Mouse (Mus musculus) megakaryocyte, embryonic 14.5 days (primary cell): ENCODE results near the gene Nme9. TPM values are rescaled to one million over a fixed set of nuclear protein-coding genes. Genes with fewer than 3 reads are reported as not detected.

ENCODE experiments used
- H3K27me3 ChIP-seq: replicated peaks from 2 replicates; pipeline ENCODE3; 2012; ENCODE audit warnings: inconsistent platforms
- H3K36me3 ChIP-seq: replicated peaks from 2 replicates; pipeline ENCODE3; 2012; ENCODE audit warnings: low read length, inconsistent platforms, mixed read lengths
- H3K4me1 ChIP-seq: 2 replicates; pipeline ENCODE4 v1.6.1; 2012; ENCODE audit warnings: inconsistent platforms
- H3K4me3 ChIP-seq: replicated peaks from 2 replicates; pipeline ENCODE3; 2012; ENCODE audit warnings: moderate library complexity, mild to moderate bottlenecking, inconsistent platforms
- H3K9me3 ChIP-seq: 2 replicates; pipeline ENCODE4 v1.6.1; 2012; ENCODE audit warnings: inconsistent platforms
- FLI1 ChIP-seq: IDR thresholded peaks from 2 replicates; pipeline ENCODE4 v1.6.1; 2012; ENCODE audit warnings: low read length, inconsistent platforms, mixed read lengths
- GATA1 ChIP-seq: IDR thresholded peaks from 3 replicates; pipeline ENCODE4 v1.6.1; 2012; ENCODE audit warnings: mixed read lengths, low read length, inconsistent platforms, borderline replicate concordance
- polyA plus RNA-seq: library from polyadenylated mRNA; stranded (reverse); fragments of >175 nt; gene quantifications from 2 replicates; pipeline ENCODE4 v1.2.3, GENCODE M21; 2012; ENCODE audit warnings: low replicate concordance; ENCODE audit not compliant: insufficient read depth

Nme9 gene
- polyA plus RNA-seq, 1 experiment, result not detected

DNA sequence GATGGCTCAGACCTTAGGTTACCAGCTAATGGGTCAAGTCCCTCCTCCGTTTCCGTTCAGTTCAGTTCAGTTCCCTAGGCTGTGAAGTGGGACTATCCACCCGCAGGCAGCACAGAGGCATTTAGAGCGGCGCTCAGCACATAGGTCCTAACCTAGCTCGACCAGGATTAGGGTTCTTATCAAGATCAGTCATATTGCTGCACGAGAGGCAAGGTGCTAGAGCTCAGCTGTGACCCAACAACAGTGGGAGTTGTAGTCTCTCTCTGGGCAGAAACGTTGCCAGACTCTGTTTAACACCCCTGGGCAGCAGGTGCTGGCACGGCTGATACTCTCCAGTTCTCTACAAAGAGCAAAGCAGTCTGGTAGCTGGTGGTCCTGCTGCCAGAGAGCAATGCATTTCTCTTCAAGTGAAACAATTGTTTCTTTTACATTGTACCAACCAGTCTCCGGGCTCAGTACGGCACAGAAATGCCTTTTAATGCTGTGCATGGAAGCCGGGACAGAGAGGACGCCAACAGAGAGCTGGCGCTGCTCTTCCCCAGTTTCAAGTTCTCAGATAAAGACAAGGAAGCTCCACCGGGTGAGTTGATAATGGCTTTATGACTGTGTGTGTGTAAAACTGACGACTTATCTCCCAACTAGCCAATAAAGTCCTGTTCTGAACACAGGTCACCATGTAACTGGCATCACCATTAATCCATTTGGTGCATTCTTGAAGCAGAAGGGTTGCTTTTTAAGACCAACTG, 19.2 kb downstream of the Nme9 start:
- Histone ChIP-seq H3K4me1 (peaks cover 16% of the 10 kb centered on the region), H3K9me3 (no peaks in the 10 kb centered on the region), H3K27me3 (peaks cover 19% of the 10 kb centered on the region), H3K36me3 (peaks cover 10% of the 10 kb centered on the region), H3K4me3 (no peak overlapping the region)
- TF ChIP-seq FLI1, result no peak
- no peak for TF ChIP-seq GATA1

DNA sequence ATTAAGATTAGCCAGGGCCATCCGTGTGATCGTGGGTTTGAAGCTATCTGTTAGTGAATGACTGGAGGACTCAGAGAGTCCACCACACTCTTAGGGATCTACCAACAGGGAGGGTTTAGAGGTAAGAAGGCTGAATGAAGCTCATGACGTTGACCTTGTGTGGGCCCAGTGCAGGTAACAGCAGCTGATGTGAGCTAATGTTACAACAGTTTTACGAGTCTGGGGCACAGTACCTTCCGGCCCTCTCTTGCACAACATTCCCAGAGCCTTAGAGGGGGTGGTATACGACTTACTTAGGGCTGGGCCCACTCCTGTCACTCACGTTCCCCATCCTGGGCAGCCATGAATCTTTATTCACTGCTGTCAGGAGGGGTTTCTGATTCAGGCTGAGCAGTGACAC, 20.1 kb downstream of the Nme9 start:
- TF ChIP-seq FLI1, result no peak
- TF ChIP-seq GATA1, result no peak
- H3K27me3 ChIP-seq, result peaks cover 18% of the 10 kb centered on the region
- no peak overlapping the region for H3K4me3 ChIP-seq
- no peaks in the 10 kb centered on the region for H3K9me3 ChIP-seq
- peaks cover 16% of the 10 kb centered on the region for H3K4me1 ChIP-seq
- H3K36me3 ChIP-seq, result peaks cover 18% of the 10 kb centered on the region

- H3K4me3 ChIP-seq, result no peak overlapping the region
- peaks cover 11% of the 10 kb centered on the region for H3K4me1 ChIP-seq
- peaks cover 76% of the 10 kb centered on the region for H3K36me3 ChIP-seq
- H3K27me3 ChIP-seq, result no peaks in the 10 kb centered on the region
- no peak for TF ChIP-seq FLI1
- TF ChIP-seq GATA1, result no peak
- H3K9me3 ChIP-seq, result no peaks in the 10 kb centered on the region
These were observed 28.0 kb downstream of the Nme9 start for GRCm38 (mm10) chr9:99479181-99479711.

GRCm38 (mm10) chr9:99480764-99481163, 29.5 kb downstream of the Nme9 start:
- peaks cover 23% of the 10 kb centered on the region for H3K4me1 ChIP-seq
- H3K27me3 ChIP-seq, result no peaks in the 10 kb centered on the region
- no peak overlapping the region for H3K4me3 ChIP-seq
- no peaks in the 10 kb centered on the region for H3K9me3 ChIP-seq
- peaks cover 78% of the 10 kb centered on the region for H3K36me3 ChIP-seq
- no peak for TF ChIP-seq GATA1

DNA sequence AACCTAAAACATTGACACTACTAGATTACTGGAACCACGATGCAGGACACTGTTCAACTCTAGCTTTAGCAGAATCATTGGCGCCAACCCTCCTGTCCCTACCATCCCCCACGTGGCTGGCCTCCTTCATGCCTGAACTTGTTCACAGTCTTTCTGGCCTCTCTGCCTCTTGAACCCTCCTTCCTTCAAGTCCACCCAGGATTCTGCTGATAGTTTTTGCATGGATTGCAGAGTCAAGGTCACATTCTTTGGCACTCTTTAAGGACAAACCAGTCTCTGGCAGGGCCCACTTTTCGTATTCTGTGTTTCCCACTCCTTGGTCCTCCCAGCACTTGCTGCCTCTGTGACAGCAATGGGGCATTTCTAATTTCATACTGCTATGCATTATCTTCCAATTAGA, 31.9 kb downstream of the Nme9 start:
- peaks cover 93% of the 10 kb centered on the region for H3K36me3 ChIP-seq
- H3K9me3 ChIP-seq, result no peaks in the 10 kb centered on the region
- no peak overlapping the region for H3K4me3 ChIP-seq
- TF ChIP-seq GATA1, result no peak
- TF ChIP-seq FLI1, result no peak
- H3K4me1 ChIP-seq, result peaks cover 42% of the 10 kb centered on the region
- H3K27me3 ChIP-seq, result no peaks in the 10 kb centered on the region

GRCm38 (mm10) chr9:99484632-99485031, 33.4 kb downstream of the Nme9 start:
- Histone ChIP-seq H3K36me3 (peaks cover 94% of the 10 kb centered on the region), H3K4me3 (no peak overlapping the region)

GRCm38 (mm10) chr9:99485144-99485543, 33.9 kb downstream of the Nme9 start:
- peaks cover 36% of the 10 kb centered on the region for H3K4me1 ChIP-seq
- H3K36me3 ChIP-seq, result peaks cover 97% of the 10 kb centered on the region
- no peak overlapping the region for H3K4me3 ChIP-seq
- H3K9me3 ChIP-seq, result no peaks in the 10 kb centered on the region
- TF ChIP-seq FLI1 (no peak), GATA1 (no peak)
- no peaks in the 10 kb centered on the region for H3K27me3 ChIP-seq

More at GRCm38 (mm10) chr9:99484632-99485031, 33.4 kb downstream of the Nme9 start:
- TF ChIP-seq GATA1, result no peak
- Histone ChIP-seq H3K4me1 (peaks cover 36% of the 10 kb centered on the region), H3K27me3 (no peaks in the 10 kb centered on the region), H3K9me3 (no peaks in the 10 kb centered on the region)

GRCm38 (mm10) chr9:99487126-99487695, 35.9 kb downstream of the Nme9 start:
- no peak for TF ChIP-seq FLI1
- TF ChIP-seq GATA1, result no peak
- Histone ChIP-seq H3K4me3 (no peak overlapping the region), H3K36me3 (peaks cover 86% of the 10 kb centered on the region), H3K4me1 (peaks cover 39% of the 10 kb centered on the region), H3K27me3 (no peaks in the 10 kb centered on the region), H3K9me3 (no peaks in the 10 kb centered on the region)

DNA sequence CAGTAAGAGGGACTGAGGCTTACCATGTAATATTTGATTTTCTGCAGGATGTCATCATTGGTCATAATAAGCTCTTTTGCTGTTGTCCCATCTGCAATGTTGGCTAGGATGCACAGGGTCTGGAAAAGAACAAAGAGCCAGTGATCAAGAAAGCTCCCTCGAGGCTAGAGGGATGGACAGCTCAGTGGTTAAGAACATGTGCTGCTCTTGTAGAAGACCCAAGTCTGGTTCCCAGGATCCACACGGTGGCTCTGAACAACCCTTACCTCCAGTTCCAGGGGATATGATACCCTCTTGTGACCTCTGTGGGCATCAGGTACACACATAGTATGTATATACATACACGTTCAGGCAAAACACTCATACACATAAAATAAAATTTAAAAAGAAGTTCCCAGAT, 36.6 kb downstream of the Nme9 start:
- Histone ChIP-seq H3K4me3 (no peak overlapping the region), H3K36me3 (peaks cover 84% of the 10 kb centered on the region), H3K27me3 (no peaks in the 10 kb centered on the region), H3K9me3 (no peaks in the 10 kb centered on the region), H3K4me1 (peaks cover 46% of the 10 kb centered on the region)
- no peak for TF ChIP-seq FLI1

- Histone ChIP-seq H3K27me3 (no peaks in the 10 kb centered on the region), H3K36me3 (peaks cover 76% of the 10 kb centered on the region), H3K9me3 (peaks cover 3% of the 10 kb centered on the region; the same call in 1 of the 2 replicates), H3K4me3 (no peak overlapping the region), H3K4me1 (peaks cover 28% of the 10 kb centered on the region)
- no peak for TF ChIP-seq GATA1
- no peak for TF ChIP-seq FLI1
These were observed 39.8 kb downstream of the Nme9 start for GRCm38 (mm10) chr9:99491050-99491449.

- Histone ChIP-seq H3K27me3 (no peaks in the 10 kb centered on the region), H3K9me3 (peaks cover 3% of the 10 kb centered on the region; the same call in 1 of the 2 replicates), H3K4me1 (peaks cover 22% of the 10 kb centered on the region), H3K4me3 (peak overlapping the region; percentile 84), H3K36me3 (peaks cover 75% of the 10 kb centered on the region)
- TF ChIP-seq GATA1 (no peak), FLI1 (no peak)
These were observed 41.4 kb downstream of the Nme9 start for GRCm38 (mm10) chr9:99492634-99493200.
